Mouse (Mus musculus): ENCODE measurements around the gene Papolb. TPM values are rescaled to one million over a fixed set of nuclear protein-coding genes. Genes with fewer than 3 reads are reported as not detected.

Gene Papolb
- polyA plus RNA-seq, 1 experiment, result 0.16 TPM

Other genes starting within 250 kb of the Papolb start
- 10.3 and 17.5 TPM in 2 replicates for gene Foxk1, start 128.6 kb downstream of the Papolb start, polyA plus RNA-seq (2012; rRNA removed)
- gene Ap5z1, start 66.1 kb downstream of the Papolb start, polyA plus RNA-seq (2012; rRNA removed), result 35.2 and 40.2 TPM in 2 replicates
- gene Radil, start 21.0 kb upstream of the Papolb start, polyA plus RNA-seq (2012; rRNA removed), result 4.8 and 5.4 TPM in 2 replicates
- gene Mmd2, start 78.7 kb upstream of the Papolb start, polyA plus RNA-seq (2012; rRNA removed), result 2.1 and 2.5 TPM in 2 replicates
- 55.6 and 59.7 TPM in 2 replicates for gene Wipi2, start 97.6 kb upstream of the Papolb start, polyA plus RNA-seq (2012; rRNA removed)
- gene Slc29a4, start 162.4 kb upstream of the Papolb start, polyA plus RNA-seq (2012; rRNA removed), result 4.6 and 6.7 TPM in 2 replicates